Mouse (Mus musculus): ENCODE data around the gene Trub1. TPM values are rescaled to one million over a fixed set of nuclear protein-coding genes. Genes with fewer than 3 reads are reported as not detected.

Gene Trub1
- total RNA-seq, 2 experiments from 2014 or later, result 3.8 to 9.1 TPM

DNA sequence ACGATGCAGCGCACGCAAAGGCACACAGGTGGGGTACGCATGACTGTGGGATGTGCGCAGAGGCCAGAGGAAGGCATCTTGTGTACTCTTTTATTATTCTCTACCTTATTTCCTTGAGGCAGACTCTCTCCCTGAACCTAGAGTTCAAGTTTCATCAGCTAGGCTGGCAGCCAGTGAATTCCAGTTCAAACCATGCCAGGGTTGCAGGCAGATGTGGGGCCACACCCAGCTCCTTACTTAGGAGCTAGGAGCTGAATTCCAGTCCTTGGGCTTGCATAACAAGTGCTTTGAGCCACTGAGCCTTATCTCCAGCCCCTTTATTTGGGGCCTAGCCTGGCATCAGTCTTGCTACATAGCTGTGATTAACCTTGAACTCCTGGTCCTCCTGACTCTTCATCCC, 13.4 kb upstream of the Trub1 start:
- intact Hi-C loops (cut with DNase I), result no loop called here
- DNase-seq (ENCODE audit: low spot score), result no peak

DNA sequence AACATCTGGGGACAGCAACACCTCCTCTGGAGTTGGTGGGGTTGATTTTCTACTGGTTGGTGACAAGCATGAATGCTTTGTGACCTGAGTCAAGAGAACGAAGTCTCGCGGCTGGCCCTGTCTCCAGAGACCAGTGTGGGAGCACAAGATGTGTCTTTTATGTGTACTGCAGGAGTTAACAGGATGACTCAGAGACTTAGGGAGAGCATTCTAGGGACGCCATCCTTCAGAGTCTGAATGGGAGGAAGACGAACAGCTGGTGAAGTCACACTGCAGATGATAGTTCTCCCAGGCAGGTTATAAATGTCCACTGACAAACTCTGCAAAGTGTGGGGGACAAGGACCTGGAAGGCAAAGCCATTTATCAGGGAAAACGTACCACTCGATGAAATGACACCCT, 11.2 kb upstream of the Trub1 start:
- no peak for DNase-seq (ENCODE audit: low spot score)
- intact Hi-C loops (cut with DNase I), result no loop called here

DNA sequence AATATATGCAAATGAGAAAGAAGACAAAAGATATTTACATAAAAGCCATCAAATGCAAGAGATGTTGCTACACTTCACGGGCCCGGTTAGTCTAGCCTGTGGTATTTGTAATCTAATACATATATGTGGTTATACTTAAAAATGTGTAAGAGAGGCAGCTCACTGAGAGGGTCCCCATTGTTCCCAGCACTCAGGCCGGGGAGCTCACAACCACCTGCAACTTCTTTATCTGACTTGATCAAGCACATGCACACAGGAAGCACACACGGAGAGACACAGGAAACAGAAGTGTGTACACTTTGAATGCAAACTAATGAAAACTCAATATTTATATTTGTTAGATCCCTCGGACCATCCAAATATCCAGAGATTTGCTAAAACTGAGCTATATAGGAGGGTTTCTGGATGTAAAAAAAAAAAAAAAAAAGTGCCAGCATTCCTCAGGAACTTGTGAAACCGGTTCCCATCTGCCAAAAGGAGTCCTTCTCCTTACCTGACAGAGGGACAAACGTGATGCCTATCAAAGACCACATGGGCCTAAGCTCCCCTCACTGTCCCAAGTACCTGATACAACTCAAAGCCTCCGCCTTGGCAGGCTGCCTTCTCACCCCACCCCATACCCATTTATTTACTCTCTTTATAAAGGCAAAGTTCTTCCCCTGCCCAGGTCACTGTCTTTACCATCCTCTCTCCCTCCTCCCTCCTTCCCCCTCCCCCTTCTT, 9.6 kb upstream of the Trub1 start:
- intact Hi-C loops (cut with DNase I), result no loop called here
- DNase-seq (ENCODE audit: low spot score), result no peak

DNA sequence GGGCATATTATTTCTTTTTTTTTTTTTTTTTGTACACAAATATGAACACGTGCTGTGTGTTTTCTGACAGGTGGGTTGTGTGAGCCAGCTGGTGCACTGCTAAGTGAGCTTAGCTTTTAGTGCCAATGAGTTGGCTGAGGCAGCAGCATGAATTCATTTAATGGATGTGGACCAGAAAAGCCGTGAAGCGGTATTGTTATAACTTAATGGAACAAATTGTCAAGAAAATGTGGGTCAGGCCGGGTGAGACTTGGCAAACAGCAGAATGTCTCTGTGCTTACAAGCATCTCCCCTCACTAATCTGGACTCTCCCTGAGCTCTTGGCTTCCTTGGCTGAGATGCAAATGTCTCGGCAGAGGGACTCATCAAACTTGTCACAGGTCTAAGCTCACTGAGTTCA, 7.7 kb upstream of the Trub1 start:
- intact Hi-C loops (cut with DNase I), result no loop called here
- DNase-seq (ENCODE audit: low spot score), result no peak

DNA sequence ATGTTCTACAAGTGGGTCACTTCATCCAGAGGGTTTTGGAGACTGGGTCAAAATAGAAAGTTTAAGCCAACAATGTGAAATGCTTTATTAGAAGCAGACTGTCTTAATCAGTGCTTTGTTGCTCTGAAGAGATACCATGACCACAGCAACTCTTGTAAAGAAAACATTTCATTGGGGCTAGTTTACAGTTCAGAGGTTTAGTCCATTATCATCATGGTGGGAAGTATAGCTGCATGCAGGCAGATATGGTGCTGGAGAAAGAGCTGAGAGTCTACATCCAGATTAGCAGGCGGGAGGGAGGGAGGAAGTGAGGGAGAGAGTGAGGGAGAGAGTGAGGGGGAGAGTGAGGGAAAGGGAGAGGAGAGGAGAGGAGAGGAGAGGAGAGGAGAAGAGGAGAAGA, 1.9 kb upstream of the Trub1 start:
- intact Hi-C loops (cut with DNase I), result no loop called here
- no peak for DNase-seq (ENCODE audit: low spot score)

DNA sequence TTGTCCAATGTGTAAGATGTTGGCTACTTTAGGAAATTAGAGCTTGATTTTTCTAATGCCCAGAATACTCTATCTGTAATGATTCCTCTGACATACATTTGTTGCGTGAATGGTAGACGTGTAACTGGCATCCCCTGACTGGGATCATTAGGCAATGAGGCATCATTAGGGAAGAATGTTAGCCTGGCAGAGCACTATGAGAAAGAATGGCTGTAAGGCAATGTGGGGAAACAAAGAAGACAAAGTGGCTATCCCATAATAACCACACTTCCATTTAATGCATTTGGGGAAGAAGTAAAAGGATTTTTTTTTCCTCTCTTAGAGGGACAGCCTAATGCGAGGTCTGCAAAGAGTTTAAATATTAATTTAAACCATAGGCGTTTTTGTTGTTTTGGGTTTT, 950 bp upstream of the Trub1 start:
- no peak for DNase-seq (ENCODE audit: low spot score)
- intact Hi-C loops (cut with DNase I), result no loop called here

DNA sequence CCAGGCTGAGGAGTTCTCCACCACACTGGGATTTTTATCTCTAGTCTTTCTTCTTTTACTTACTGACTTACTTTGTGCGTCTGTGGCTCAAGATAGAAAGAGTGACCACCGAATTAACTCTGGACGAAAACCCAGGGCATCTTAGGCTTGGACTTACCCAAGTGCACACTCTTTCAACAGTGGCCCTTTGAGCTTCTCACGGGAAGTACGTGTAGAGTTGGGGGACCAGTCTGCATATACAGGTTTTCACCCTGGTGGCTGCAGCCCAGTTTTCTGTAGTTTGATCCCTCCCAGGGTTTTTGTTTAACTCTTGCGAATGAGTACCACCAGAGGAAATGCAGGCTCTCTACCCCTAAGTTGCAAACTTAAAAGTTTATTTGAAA, 497 bp downstream of the Trub1 start:
- no peak for DNase-seq (ENCODE audit: low spot score)
- intact Hi-C loops (cut with DNase I), result no loop called here

DNA sequence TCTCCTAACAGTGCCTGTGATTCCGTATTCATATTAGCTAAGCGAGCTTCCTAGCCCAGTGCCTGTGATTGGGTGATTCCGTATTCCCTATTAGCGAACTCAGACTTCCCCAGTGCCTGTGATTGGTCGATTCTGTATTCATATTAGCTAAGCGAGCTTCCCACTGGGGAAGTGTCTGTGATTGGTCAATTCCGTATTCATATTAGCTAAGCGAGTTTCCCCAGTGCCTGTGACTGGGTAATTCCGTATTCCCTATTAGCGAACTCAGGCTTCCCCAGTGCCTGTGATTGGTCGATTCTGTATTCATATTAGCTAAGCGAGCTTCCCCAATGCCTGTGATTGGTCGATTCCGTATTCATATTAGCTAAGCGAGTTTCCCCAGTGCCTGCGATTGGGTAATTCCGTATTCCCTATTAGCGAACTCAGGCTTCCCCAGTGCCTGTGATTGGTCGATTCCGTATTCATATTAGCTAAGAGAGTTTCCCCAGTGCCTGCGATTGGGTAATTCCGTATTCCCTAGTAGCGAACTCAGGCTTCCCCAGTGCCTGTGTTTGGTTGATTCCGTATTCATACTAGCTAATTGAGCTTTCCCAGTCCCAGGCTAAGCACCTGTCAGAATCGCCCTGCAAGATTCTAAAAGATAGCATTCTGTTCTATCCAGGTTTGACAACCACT, 2.7 kb downstream of the Trub1 start:
- intact Hi-C loops (cut with DNase I), result loop anchor here (2.0 kb wide), 1 partner anchor 51 kb away; no protein-coding TSS in a partner anchor
- no peak for DNase-seq (ENCODE audit: low spot score)

DNA sequence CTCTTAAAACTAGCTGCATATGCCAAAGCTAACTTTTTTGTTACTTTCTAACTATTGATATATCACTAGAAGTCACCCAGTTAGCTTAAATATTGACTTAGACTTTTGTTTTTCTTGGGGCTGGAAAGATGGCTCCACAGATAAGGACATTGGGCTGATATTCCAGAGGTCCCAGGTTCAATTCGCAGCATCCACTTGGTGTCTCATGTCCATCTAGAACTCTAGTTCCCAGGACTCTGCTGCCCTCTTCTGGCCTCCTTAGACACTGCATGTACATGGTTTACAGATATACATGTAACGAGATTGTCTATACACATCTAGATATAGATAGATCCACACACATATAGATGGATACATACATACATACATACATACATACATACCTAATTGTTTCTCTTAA, 4.4 kb downstream of the Trub1 start:
- intact Hi-C loops (cut with DNase I), result no loop called here
- no peak for DNase-seq (ENCODE audit: low spot score)

DNA sequence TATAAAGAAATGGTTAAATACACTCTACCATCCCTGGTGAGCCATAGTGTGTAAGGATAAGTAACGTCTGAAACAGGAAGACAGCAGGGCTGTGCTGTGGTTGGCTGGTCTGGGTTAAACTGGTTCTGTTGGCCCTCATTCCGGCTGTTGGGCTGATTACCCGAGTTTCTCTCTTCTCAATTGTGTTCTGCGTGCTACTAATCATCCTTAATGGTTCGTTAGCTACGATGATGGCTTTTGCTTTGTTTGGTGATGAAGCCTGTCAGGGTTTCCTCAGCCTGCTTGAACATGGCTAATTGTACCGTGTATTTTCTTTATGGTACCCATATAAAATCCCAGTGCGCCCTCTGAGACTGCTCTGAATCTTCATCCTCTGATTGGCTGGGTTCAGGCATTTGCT, 11.0 kb downstream of the Trub1 start:
- DNase-seq (ENCODE audit: low spot score), result no peak
- intact Hi-C loops (cut with DNase I), result no loop called here

DNA sequence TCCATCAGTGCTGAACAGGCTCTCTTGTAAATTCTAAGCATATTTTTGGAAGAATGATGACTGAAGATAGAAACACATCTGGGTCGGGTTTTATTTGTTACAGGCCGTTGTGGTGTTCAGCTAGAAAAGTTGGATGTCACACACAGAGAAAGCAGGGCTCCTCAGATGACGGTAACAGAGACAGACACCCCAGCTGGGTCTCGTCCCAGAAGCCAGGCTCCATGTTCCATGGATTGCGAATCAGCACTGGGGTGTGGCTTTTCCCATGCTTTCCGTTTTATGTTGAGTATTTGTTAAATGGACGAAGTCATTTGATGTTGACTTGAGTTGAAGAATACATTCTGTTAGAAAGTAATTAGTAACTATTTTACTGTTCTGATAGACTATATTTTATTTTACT, 13.0 kb downstream of the Trub1 start:
- intact Hi-C loops (cut with DNase I), result no loop called here
- no peak for DNase-seq (ENCODE audit: low spot score)

DNA sequence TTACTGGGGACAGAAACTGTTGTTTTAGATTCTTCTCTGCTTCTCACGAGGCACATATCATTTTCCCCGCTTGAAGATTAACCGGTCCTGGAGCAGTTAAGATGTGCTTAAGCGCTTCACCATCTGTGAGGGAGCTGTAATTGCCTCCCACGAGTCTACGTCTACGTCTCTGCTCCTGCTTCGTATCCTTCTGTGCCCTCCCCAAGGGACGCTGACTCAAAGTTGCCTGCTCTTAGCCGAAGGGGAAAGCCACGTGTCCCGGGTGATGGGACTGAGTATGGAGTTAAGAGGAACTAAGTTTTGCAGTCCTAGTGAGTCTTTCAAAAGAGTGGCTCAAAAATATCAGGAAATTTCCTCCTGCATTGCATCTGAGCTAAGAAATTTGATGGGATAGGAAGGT, 18.3 kb downstream of the Trub1 start:
- no peak for DNase-seq (ENCODE audit: low spot score)
- intact Hi-C loops (cut with DNase I), result no loop called here

DNA sequence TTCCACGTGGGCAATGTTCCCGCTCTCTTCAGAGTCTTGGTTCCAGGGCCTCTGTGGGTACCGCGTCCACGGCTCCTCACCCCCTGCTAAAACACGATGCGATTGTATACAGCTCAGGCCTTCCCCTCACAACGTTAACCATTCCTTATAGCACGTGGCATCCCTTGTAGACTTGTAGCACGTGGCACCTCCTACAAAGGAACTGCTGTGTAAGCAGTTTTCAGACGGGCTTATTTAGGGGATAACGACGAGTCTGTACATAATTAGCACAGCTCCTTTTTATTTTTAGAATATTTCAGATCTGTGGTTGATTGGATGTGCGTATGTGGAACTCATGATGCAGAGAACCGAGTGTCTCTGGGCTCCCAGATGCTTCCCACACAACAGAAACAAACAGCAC, 19.5 kb downstream of the Trub1 start:
- no peak for DNase-seq (ENCODE audit: low spot score)
- intact Hi-C loops (cut with DNase I), result no loop called here

DNA sequence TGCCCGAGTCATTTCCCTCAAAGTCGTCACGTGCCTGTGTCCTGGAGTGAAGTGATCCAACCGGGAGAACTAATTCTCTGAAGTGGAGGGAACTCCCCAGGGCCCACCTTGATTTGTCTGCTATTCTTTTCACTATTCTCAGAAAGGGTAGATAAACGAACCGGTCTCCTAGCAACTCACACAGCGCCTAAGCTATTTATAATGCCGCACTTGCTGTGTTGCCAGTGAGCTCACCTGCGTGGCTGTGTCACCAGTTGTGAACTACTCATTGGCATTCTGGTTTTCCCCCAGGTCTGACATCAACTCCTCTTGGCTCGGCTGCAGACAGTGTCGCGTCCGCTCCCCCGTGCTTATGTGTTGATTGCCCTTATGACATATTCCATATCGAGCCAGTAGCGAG, 20.6 kb downstream of the Trub1 start:
- DNase-seq (ENCODE audit: low spot score), result no peak
- intact Hi-C loops (cut with DNase I), result no loop called here

DNA sequence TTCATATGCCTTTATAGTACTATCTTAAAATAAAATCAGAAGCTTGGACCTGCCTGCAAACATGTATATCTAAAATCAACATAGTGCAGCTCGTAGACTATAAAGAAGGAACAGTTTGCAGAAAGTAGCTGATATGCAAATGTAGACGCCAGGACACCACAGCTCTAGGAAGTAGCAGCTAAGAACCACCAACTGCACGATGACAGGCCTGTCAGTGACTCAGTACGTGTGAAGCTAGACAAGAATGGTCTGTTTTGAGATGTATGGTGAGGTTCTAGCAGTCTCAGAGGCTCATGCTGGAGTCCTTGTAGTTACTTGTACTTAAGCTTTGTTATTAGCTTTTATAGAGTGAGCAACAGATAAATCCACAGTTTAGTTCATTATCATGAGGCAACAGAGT, 22.6 kb downstream of the Trub1 start:
- intact Hi-C loops (cut with DNase I), result no loop called here
- DNase-seq (ENCODE audit: low spot score), result no peak

DNA sequence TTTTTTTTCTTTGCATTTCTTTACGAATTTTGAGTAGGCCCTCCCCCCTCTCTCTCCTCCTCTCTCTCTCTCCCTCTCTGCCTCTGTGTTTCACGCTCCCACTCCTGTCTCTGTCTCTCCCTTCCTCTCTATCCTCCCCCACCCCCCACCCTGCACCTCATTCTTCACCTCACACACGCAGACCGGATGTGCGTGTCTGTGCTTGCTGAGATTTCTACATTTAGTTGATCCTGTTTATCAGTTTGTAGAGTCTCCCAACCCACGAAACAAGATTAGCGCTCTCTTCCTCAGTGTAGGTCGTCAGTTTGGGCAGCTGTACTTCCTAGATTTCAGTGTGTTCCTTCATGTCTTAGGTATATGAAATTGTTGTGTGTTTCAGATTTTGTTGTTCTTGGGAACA, 24.6 kb downstream of the Trub1 start:
- intact Hi-C loops (cut with DNase I), result no loop called here
- no peak for DNase-seq (ENCODE audit: low spot score)

DNA sequence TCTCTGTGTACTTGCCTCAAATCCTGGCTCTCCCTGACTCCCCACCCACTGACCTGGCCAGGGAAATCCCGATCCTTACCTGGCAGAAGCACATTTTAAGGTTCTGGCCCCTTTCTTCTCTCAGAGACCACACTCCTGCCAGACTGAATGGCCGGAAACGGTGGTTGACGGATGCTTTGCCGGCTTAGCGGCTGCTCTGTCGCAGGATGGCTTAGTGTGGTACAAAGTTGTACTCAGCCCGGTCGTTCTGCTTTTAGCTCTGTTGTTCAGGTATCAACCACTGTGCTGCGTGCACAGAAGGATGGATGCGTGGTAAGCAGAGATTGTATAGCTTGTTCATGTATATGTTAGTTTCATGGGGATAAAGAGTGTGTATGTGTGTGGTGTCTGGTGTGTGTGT, 25.3 kb downstream of the Trub1 start:
- intact Hi-C loops (cut with DNase I), result no loop called here
- no peak for DNase-seq (ENCODE audit: low spot score)

DNA sequence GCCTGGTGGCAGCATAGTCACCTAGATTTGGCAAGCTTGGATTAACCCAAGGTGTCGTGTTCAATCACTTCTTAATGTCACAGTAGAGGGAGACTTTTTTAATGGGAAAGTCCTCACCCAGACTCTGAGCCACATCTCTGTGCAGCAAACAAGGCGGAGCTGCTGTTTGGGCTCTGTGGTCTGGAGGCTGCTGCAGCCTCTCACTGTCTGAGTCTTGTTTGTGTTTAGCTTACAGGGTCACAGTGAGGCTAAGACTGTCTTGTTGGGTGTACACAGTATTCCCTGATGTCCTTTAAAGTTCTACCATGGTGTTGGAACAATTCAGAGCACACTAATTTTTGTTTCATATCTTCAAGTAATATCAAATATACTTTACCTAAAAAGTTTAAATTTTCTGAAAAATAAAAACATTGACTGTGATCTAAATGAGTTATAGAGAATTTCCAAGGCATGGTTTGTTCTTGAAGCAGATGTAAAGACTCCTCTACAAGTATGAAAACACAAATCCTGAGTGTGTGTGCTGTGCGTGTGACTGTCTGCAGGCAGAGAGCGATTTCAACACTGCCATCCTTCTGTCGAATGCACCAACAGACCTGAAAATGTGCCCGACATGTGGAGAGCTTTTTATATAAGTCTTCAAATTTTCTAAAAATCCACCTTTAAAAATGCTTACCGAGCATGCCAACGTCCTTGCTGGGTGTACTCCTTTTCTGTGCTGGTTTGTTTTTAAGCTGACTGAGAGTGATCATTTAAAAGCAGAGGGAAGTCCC, 27.4 kb downstream of the Trub1 start:
- intact Hi-C loops (cut with DNase I), result no loop called here
- no peak for DNase-seq (ENCODE audit: low spot score)

DNA sequence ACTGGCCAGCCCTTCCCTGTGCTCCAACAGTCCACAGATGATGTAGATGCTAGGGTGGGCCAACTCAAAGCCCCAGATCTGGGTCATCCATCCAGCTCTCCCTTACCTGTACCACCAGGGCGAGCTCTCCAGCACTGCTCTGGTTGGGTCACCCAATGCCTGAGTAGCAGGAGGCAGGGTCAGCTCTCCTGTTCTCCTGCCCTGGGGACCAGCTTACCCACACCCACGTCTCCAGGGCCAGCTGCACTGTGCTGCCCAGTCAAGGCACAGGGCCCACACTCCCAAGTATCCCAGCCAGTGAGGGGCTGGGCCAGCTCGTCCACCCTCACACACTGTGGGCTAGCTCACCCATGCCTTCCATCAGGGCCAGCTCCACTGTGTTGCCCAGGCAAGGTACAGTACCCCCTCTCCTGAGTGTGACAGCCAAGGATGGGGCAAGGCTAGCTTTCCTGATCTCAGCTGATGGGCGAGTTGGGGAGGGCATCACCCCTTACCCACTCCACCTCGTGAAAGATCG, 29.1 kb downstream of the Trub1 start:
- intact Hi-C loops (cut with DNase I), result loop anchor here (2.0 kb wide), 1 partner anchor 161 kb away; no protein-coding TSS in a partner anchor
- DNase-seq (ENCODE audit: low spot score), result no peak

DNA sequence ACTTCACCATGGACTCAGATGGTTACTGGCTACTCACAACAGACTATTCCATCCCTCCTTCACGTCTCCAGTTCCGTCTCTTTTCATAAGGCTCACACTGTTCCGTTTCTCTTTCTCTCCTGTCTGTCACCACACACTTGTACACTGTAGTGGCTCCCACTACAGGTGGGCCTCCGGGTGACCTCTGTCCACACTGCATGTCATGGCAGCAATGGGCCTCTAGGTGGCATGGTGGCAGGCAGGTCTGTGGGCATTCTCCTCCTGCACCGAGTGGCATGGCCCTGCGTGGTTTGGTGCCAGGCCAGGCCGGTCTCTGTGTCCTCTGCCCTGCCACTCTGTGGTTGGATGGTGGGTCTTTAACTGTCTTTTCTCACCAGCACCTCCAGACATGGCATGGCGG, 30.1 kb downstream of the Trub1 start:
- DNase-seq (ENCODE audit: low spot score), result no peak
- intact Hi-C loops (cut with DNase I), result loop anchor here (2.0 kb wide), 1 partner anchor 160 kb away; no protein-coding TSS in a partner anchor

Measured in heart, postnatal 25 days (tissue).